Mouse (Mus musculus) left cerebral cortex, adult 2 months (tissue): ENCODE data around the gene Prpf8. TPM values are rescaled to one million over a fixed set of nuclear protein-coding genes. Genes with fewer than 3 reads are reported as not detected.

Experiments used
- DNase-seq, 2 experiments: peaks; one replicate each; pipeline ENCODE4 v3.0.0; 2021 to 2022; ENCODE audit warnings: low spot score in 2 of 2, mixed read lengths in 1 of 2; ENCODE audit errors: extremely low spot score in 1 of 2
- H3K27ac ChIP-seq: fragments of 200-600 bp; 2 replicates; pipeline ENCODE4 v1.8.1; 2022
- H3K4me3 ChIP-seq: fragments of 200-600 bp; 2 replicates; pipeline ENCODE4 v1.8.1; 2022
- CTCF ChIP-seq: fragments of 200-600 bp; IDR thresholded peaks from 2 replicates; pipeline ENCODE4 v1.8.1; 2022; ENCODE audit warnings: antibody characterized with exemption, mild to moderate bottlenecking, moderate library complexity
- intact Hi-C: fragments of 180-260 bp; cut with DNase I; formaldehyde crosslinking; loops from one replicate; pipeline ENCODE4 v1.15.1; 2025
- total RNA-seq, 2 experiments: library from RNA; stranded (reverse); gene quantifications; 2 replicates each; pipeline ENCODE4 v1.2.3; 2021

Prpf8 gene
- total RNA-seq, 2 experiments from 2014 or later: 133 to 138 TPM

DNA sequence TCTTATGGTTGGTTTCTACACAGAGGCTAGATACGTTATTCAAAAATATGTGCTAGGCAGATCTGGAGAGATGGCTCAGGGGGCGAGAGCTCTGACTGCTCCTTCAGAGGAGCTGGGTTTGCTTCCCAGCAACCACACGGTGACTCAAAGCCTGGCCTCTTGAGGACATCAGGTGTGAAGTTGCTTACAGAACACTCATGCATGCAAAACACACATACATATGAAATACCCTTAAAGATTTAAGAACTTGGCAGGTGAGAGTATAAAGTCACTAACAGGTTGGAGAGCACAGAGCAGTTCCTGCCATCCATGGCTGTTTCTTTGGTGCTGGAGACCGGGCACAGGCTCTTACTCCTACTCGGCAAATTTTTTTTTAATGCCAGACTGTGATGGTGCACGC is 40.3 kb downstream of the Prpf8 start:
- intact Hi-C loops: no loop called here

DNA sequence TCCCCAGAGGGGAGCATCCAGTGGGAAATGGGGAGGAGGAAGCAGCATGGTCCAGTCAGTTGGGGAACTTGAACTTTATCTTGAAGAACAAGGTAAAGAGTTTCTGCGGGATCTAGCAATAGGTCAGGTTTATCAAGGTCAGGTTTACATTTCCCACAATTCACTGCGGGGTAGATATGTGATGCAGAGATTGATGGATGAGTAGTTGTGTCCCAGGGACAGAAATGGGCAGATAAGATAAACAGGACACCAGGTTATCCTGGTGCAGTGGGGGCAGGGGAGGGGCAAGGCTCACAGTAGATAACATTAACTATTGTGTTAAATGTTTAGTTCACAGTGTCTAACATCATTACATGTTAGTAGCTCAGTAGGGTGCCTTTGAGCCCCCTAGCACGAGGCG is 43.2 kb downstream of the Prpf8 start:
- TF ChIP-seq CTCF: no peak
- H3K4me3 ChIP-seq: no peak overlapping the region
- intact Hi-C loops: loop anchor here (1.0 kb wide), 1 partner anchor 44 kb away; no protein-coding TSS in a partner anchor
- no peak for DNase-seq
- no peak overlapping the region for H3K27ac ChIP-seq

More for the DNA sequence above, 40.3 kb downstream of the Prpf8 start:
- no peak overlapping the region for H3K27ac ChIP-seq
- H3K4me3 ChIP-seq: no peak overlapping the region
- DNase-seq: no peak
- no peak for TF ChIP-seq CTCF

DNA sequence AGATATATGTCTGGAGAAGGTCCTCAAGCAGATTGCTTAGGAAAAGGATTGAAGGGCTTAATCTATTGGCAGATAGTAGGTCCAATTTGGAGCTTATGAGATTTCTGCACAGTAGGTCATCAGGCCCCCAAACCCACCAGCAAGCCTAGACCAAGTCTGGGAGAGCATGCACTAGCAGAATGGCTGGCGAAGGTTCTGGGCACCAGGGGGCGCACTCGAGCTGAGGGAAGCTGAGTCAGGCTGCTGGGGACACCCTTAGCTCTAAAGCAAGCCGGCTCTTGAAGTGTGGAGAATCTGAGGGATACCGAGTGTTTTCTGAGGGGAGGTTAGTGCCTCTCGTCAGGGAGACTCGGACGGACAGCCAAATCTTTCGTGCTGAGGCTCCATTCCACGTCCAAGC is 43.7 kb downstream of the Prpf8 start:
- peak; percentile 99 for TF ChIP-seq CTCF
- intact Hi-C loops: loop anchor here (1.0 kb wide), 1 partner anchor 43 kb away; no protein-coding TSS in a partner anchor
- Histone ChIP-seq H3K4me3 (peak overlapping the region; percentile 90), H3K27ac (peak overlapping the region; percentile 97)
- peak; percentile 93 to 99 for DNase-seq

DNA sequence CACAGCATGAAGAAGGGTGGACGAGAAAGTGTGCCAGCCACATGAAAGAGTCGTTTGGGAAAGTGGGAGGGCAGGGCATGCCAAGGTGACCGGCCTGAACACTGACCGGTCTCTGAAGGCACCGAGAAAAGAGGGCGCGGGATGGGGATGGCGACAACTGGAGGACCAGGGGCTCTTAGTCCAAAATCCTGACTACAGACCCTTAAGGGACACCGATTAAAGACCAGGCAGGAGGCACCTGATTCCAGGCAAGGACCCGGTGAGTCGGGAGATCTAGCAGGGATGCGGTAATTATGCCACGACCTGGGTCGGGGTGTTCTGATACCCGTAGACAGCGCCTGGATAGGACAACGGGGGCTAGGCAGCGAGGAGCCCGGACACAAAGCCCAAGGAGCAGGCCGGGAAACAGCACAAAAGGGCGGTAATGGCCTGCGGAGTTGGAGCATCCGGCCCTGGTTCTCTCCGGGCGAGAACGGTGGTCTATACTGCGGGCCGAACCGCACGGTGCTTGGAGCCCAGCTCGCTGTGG is 44.3 kb downstream of the Prpf8 start:
- intact Hi-C loops: loop anchor here (1.0 kb wide), 1 partner anchor 42 kb away; no protein-coding TSS in a partner anchor
- H3K4me3 ChIP-seq: peak overlapping the region; percentile 90
- peak overlapping the region; percentile 97 for H3K27ac ChIP-seq
- no peak for TF ChIP-seq CTCF
- DNase-seq: no peak

DNA sequence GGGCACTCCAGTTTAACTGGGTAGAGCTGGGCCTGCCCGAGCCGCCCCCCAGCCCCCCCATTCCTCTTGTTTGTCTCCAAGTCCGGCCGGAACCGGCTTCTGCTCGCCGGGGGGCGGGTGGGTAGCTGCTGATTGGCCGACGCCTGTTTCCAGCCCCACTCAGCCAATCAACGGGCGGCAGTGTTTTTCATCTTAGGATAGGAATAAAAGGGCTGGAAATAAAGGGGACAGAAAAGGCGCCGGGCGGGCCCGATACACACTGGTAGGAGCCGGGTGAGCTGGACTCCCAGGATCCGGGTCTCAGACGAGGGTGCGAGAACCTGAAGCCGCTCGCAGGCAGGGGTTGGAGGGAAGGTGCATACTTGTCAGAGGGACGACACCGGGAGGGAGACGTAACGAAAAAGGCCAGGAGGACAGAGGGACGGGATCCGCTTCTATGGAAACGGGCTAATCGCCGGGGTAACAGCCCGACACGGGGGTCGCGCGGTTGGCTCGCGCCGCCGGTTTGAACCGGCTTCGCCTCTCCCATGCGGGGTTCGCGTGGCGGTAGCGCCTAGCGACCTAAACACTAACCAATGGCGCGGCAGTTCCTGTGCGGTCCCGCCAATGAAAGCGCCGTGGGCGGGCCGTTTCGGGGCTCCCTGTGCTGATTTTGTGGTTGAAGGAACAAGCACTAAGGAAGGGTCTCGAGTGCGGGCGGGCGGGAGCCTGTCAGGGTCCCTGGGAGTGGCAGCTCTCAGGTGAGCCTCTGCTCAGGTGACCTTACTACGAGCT is 45.0 kb downstream of the Prpf8 start, which contains the start of gene Slc43a2:
Gene Slc43a2 (plus strand): TSS at position 226 of the 774 bp plus-strand sequence.
- TF ChIP-seq CTCF: no peak; the same call in 1 of the 2 replicates
- intact Hi-C loops: no loop called here
- DNase-seq: peak; percentile 94
- peak within 1 kb of the TSS; percentile 97 for H3K27ac ChIP-seq
- peak within 1 kb of the TSS; percentile 90 for H3K4me3 ChIP-seq

DNA sequence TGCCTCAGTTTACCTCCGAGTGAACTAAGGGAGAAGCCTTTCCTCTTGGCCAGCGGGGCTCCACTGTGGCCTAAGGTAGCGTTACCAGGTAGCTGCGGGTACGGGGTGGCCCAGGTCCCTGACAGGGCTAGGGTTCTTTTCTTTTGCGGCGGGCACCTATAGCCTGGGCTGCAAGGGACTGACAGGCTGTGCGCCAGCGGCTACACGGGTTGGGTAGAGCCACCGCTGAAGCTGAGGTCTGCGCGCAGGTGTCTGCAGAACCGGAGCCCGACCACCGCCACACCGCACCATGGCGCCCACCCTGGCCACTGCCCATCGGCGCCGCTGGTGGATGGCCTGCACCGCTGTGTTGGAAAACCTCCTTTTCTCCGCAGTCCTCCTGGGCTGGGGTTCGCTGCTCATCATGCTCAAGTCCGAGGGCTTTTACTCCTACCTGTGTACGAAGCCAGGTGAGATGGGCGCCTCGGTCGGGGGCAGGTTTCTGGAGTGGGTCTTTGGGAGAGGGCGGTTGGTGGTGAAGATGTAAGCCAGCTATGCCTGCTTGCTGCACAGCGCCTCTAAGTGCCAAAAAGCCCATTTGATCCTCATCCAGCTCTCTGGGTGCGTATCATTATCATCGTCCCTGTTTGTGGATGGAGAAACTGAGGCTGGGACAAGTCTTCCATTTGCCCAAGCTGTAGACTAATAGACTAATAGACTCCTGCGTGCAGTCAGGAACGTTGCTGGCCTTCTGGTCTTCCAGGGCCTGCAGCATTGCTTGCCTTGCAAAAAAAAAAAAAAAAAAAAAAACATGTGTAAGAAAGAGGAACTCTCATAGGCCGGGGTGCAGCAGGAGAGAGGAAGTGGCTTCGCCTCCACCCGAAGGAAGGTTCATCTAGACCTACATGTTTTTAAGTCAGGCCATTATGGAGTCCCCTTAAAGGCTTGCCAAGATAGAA is 46.0 kb downstream of the Prpf8 start:
- Histone ChIP-seq H3K4me3 (peak overlapping the region; percentile 90), H3K27ac (peak overlapping the region; percentile 97)
- intact Hi-C loops: no loop called here
- peak; percentile 27 to 50 for DNase-seq
- TF ChIP-seq CTCF: no peak

DNA sequence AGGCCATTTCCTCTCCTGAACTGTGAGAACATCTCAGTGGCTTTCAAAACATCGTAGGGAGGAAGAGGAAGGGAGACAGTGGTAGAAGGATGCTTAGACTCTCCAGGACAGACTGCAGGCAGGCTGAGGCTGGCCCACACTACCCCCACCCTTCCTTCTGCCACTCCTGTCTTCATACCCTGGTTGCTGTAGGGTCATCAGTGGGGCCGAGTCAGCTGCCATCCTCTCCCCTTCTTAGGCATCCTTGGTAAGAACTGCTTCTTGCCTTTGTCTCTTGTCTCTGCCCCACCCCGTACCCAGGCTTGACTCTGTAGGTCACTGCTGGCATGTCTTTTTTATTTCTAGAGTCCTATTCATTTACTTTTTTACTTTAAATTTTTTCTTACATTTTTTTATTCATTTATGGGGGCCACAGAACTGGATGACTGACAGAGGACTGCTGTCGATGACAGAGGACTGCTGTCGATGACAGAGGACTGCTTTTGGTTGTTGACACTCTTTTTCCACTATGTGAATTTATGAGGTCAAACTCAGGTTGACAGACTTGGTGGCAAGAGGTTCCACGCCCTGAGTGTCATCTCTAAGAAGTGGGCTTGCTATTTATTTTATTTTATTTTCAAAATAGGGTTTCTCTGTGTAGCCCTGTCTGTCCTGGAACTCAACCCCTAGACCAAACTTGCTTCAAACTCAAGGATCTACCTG is 46.8 kb downstream of the Prpf8 start:
- peak overlapping the region; percentile 90 for H3K4me3 ChIP-seq
- intact Hi-C loops: no loop called here
- no peak for TF ChIP-seq CTCF
- no peak for DNase-seq
- H3K27ac ChIP-seq: peak overlapping the region; percentile 97

DNA sequence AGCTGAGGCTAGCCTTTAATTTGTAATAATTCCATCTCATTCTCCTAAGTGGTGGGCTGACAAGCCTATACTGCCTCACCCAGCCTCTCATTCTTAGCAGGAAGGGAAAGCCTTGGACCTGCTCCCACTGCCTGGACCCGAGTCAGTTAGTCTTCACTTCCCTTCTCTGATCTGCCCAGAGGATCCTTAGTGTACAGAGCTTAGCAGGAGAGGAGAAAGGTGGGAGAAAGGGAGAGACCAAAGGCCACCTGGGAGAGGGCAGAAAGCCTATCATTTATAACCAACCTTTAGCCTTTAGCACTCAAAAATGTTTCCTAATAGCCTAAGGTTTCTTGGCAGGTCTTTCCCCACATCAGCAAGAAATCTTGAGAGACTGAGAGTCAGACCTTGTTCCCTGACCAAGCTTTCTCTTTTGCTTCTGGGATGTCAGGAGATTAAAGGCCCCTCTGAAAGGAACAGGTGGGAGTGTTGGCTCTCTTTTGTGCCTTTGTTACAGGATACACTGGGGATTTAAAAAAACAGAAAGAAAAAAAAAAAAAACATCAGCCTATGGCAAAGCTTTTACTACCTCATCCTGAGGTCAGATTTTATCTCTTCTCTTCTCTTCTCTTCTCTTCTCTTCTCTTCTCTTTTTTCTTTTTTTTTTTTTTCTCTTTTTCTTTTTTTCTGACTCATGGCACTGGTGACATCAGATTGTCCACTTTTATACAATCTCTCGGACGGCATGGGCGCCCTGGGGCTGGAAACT is 47.8 kb downstream of the Prpf8 start:
- no peak for TF ChIP-seq CTCF
- intact Hi-C loops: no loop called here
- DNase-seq: no peak
- Histone ChIP-seq H3K27ac (peak overlapping the region; percentile 48; the same call in 1 of the 2 replicates), H3K4me3 (no peak overlapping the region; the same call in 1 of the 2 replicates)

DNA sequence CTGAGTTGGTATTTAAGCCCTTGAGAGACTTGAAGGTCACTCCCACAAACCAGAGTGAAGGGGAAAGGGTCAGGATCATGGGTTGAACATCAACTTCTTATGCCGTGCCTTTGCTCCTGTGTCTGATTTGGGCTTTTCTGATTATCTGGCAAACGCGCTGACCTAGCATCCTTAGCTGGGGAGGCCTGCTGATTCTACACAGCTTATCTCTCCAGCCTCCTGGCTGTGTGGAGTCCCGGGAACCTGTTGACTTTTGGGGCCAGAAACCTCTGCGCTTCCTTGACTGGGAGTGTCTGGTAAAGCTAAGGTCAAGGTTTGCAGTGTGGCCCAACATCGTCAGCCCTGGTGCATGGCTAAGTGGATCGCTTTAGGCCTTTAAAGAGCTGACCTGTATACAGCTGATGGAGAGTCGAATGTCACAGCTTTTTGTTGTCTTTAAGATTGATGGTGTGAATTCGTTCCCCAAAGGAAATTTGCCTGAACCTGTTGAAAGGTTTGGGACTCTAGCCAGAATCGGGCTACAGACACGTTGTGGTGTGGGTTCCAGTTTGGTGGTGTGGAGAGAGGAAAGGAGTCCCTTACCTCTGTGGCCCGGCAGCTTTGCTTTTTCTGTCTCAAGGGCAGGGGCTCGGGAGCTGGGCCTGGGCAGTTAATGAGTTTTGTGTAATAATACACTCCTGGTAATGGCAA is 48.6 kb downstream of the Prpf8 start:
- peak overlapping the region; percentile 32; the same call in 1 of the 2 replicates for H3K27ac ChIP-seq
- TF ChIP-seq CTCF: no peak
- intact Hi-C loops: no loop called here
- DNase-seq: no peak
- peak overlapping the region; percentile 9; the same call in 1 of the 2 replicates for H3K4me3 ChIP-seq
